Mouse (Mus musculus) B cell, adult 2 months (primary cell): ENCODE data around the gene Fstl4.

ENCODE experiments used
- DNase-seq, 2 experiments: peaks; one replicate each; pipeline ENCODE4 v3.0.0; 2022

Gene Fstl4

DNA sequence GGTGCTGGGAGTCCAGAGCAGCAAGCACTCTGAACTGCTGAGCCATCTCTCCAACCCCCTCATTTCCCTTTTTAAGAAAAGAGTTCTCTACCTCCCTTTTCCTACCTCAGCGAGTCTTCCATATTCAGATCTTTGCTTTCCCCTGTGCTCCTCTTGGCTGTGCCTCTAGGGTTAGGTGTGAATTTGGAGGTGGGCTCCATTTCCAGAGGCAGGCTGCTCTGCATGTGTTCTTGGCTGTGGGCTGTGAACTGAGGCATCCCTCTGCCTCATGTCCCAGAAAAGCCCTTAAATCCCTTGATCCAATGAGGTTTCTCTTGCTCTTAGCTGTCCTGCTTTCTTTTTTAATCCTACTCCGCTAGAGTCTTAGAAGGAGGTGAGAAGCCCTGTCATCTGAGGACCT, 151.2 kb downstream of the Fstl4 start:
- DNase-seq: no peak

DNA sequence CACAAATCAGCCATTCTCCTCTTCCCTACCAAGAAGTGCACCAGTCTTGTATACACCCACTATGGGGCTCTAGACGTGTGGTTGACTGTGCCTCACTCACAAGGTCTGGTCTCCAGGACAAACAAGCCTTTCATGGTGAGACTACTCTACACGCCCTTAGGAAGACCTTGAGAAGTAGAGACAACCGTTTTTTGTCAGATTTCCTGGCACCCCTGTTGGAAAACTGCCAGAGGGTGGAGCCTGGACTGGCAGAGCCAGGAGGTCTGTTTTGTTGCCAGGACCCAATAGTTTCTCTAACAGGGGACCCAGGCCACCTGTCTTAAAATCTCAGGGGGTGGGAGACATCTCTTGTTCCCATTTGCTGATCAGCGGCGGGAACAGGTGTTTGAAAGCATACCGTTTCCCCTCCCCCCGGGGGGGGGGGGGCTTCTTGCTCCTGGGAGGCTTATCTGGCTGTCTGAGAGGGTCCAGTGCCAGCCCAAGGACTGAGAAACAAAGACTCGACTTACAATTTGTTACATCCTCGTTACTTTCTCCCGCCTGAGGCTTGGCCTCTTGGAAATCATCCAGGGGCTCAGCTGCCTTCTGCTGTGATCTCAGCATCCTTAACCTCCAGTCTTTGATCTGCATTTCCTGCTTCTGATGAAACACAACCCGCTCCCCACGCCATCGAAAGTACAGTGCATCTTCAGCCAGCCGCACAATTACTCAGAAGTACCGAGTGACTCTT, 155.0 kb downstream of the Fstl4 start:
- DNase-seq: no peak

GRCm38 (mm10) chr11:52924196-52924595, 159.8 kb downstream of the Fstl4 start:
- DNase-seq: no peak

DNA sequence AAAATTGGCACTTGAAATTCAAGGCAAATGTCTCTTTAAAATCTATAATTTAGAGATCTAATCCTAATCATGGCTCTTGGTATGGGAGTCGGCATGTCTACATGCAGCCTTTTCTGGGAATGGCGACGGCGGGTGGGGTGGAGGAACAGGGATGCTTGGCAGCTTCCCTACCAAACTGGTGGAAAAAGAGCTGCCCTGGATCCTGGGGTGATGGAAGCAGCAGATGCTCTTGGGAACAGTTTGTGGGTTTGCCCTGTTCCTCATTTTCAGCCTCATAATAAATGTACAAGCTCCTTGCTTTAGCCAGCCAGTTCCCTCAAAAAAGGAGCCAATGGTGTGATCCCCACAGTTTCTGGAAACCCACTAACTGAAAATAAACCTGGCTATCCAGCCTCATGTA, 163.9 kb downstream of the Fstl4 start:
- DNase-seq: no peak

DNA sequence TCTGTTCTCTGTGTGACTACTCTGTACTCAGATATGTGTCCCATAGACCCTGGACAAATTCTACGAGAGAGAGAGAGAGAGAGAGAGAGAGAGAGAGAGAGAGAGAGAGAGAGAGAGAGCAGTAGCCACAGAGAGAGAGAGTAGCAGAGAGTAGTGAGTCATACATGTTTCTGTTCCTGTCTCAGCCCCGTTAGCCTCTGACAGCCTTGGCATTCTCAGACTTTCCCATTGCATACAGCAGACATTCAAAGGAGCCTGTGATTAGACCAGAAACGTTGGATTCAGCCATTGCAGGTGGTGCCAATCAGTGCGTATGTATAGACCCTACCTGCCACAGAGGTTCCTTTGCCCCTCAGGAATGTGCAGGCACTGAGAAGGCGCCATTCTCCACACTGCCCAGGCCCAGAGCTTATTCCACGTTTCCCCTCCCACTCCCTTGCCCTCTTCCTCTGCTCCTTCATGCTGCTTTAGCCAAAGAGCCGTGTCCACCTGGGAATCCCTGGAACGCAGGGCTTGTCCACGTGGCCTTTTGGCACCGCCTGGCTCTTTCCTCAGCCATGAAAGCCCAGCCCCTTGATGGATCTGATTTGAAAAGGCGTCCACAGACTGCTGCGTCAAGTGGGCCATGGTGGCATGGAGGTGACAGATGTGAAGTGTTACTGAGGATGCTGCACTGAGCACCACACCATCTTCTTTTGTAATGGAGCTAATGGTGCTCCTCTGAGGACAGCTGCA, 175.1 kb downstream of the Fstl4 start:
- no peak for DNase-seq

- DNase-seq: no peak
These were observed 178.5 kb downstream of the Fstl4 start for GRCm38 (mm10) chr11:52942967-52943366.

DNA sequence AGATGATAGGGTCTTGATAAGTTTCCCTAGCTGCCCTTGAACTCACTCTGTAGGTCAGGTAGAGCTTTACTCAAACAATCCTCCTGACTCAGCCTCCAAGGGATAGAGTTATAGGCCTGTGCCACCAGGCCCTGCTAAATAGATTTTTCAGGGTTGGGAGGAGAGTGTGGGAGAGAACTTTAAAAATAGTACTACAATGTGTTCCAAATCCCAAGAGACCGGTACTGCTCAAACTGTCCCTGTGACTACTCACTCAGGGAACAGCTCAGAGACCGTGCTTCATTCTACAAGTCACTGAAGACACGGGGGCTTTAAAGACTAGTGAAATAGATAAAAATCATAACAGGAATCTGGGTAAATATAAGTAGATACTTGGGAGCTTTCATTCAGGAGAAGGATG, 190.6 kb downstream of the Fstl4 start:
- no peak for DNase-seq

GRCm38 (mm10) chr11:52968809-52969208, 204.4 kb downstream of the Fstl4 start:
- no peak for DNase-seq

- no peak for DNase-seq
These were observed 206.0 kb downstream of the Fstl4 start for GRCm38 (mm10) chr11:52970396-52970795.

DNA sequence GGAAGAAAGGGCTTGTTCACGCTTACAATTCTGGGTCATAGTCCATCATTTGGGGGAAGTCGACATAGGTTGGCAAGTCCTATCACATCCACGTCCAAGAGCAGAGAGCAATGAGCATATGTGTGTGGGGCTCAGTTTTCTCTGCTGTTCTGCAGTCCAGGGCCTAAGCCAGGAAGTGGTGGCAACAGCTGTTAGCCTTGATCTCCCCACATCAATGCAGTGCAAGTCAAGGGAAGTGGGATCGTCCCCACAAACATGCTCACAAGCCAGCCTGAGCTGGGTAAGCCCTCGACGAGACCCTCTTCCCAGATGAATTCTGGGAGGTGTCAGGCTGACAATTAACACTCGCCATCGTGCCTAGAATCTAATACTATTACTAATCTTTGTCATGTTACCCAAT, 222.6 kb downstream of the Fstl4 start:
- no peak for DNase-seq

DNA sequence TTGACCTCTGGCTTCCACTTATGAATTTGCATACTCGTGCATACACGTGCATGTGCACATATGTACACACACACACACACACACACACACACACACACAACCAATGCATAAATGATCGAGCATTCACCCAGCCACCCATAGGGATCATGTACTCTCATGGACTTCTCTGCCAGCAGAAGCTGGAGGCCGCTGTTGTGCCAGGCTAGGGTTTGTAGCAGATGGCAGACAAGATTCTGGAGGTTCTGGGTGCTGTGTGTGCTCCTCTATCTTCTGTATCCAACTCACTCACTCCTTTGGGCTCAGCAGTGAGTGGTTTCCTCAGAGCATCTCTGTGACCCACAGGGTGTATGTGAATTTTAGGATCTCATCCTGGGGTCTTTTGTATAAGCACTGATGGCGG, 230.3 kb downstream of the Fstl4 start:
- no peak for DNase-seq

DNA sequence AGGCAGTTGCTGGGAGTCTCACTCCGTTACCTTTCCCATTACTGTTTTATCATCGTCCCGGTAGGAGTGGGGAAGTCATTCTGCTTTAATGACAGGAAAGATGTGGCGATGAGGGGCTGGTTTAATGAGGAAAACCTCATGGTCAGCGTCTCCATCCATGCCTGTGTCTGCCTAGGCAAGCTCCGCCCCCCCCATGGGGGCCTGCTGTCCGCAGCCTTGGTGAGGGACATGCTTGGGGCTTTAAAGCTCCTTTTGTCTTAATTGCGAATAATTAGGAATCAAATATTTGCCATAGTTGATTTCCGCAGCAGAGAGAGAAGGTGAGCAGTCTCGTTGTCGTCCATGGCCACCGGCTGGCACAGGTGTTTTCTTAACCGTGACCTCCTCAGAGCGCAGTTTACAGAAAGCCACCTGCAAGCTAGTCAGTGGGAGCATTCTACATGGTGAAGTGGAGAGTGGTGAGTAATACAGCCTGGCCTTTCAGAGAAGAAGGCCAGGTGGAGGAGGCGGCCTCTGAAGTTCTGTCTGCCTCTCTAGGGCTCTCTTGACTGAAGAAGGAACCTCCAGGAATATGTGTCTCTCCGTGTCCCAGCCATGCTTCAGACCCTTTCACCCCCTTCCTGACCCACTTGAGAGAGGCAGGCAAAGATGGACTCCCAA, 232.1 kb downstream of the Fstl4 start:
- DNase-seq: no peak

DNA sequence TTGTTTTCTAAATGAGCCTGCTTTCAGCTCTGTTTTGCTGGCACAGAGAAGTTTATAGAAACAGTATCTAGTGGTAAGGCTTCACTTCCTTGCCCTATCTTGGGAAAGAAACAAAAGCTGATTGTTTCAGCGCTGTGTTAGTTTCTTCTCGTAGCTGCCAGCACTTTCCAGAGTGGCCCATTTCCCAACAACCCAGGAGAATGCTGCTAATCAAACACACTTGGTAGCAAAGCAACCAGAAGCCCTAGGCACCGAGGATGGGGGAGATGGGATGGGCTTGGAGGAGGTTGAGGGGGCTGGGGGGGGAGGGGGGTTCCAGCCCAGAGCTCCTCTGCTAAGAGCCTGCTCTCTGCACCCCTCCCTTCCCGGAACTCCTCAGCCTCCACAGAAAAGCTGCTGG, 233.0 kb downstream of the Fstl4 start:
- no peak for DNase-seq

- no peak for DNase-seq
These were observed 235.8 kb downstream of the Fstl4 start for GRCm38 (mm10) chr11:53000226-53000625.

DNA sequence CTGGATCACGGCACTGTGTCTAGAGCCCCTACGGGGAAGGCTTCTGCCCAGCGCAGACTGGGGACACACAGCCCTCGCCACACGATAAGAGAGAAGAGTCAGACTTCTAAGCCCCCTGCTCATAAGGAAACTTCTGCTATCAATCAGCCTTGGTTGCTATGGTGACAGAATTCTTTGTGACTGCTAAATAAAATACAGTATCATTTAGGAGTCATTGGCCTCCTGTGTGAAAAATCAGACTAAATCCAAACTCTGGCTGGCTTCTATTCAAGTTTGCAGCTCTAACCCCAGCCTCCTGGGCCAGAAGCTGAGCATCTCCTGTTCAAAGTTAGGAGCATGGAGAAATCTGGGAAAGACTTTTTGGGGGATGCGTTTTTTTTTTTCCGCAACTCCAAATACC, 238.9 kb downstream of the Fstl4 start:
- no peak for DNase-seq

- no peak for DNase-seq
These were observed 239.4 kb downstream of the Fstl4 start for GRCm38 (mm10) chr11:53003811-53004210.

DNA sequence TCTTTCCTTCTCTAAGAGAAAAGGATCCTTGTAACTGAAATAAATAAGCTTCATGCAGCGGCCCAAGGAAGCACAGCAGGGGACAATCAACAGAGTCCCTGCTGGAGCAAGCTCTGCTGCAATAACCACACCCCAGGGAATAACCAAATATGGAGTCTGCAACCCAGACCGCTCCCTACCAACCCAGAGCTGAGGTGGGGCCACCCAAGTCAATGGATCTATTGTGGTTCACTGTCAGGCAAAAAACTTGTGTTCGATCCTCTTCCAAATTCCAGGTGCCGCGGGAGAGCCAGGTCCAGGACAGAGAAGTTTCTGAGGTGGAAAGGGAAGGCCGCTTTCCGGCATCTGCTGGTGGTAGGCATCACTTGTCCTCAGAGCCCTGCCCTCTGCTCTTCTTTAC, 245.2 kb downstream of the Fstl4 start:
- DNase-seq: no peak

DNA sequence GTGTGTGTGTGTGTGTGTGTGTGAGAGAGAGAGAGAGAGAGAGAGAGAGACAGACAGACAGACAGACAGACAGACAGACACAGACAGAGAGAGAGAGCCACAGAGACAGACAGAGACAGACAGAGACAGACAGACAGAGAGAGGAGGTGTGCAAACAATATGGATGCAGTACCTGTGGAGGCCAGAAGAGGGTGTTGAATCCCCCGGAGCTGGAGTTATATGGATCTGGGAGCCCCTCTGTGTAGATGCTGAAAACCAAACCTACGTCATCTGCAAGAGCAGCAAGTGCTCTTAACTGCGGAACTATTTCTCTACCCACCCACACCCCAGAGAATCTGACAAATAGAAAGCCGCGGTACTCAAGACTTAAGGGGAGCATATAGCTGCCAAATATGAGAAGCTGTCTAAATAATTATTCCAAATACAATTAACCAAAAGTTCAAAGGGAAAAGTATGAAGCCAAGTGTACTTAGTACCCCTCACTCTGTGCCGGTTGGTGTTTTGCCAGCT, 247.6 kb downstream of the Fstl4 start:
- DNase-seq: no peak

DNA sequence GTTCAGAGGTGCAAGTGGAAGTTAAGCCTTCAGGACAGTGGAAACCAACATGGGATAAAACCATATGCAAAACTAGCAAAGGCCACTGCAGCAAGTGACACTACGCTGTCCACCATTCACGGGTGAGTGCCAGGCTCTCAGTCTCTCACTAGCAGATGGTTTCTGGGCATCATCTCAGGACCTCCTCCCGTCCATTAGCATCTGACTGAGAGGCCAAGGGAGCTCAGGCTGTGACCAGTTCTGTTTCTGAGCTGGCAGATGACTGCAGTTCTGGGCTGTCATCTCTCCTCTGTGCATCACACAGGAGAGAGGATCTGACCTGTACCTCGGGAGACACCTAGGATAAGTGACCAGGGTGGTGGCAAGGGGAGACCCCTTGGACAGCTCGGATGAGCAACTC, 249.5 kb downstream of the Fstl4 start:
- DNase-seq: no peak

GRCm38 (mm10) chr11:53016358-53017021, 252.1 kb downstream of the Fstl4 start:
- no peak for DNase-seq

DNA sequence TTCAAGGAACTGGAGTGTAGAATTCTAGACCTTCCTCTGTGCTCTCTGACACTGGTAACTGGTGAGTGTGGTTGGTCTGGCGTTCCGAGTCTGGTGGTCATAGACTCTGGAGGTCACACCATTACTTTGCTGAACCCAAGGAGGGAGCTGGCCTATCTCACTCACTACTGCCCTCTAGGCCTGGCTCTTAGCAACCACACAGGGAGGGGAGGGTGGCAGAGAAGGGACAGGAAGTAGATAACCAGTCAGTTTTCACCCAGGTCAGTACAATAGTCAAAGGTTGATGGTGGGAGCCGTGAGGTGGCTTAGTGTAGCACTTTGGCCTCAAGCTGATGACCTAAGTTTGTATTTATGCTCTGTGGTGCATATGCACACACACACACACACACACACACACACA, 255.1 kb downstream of the Fstl4 start:
- DNase-seq: no peak

DNA sequence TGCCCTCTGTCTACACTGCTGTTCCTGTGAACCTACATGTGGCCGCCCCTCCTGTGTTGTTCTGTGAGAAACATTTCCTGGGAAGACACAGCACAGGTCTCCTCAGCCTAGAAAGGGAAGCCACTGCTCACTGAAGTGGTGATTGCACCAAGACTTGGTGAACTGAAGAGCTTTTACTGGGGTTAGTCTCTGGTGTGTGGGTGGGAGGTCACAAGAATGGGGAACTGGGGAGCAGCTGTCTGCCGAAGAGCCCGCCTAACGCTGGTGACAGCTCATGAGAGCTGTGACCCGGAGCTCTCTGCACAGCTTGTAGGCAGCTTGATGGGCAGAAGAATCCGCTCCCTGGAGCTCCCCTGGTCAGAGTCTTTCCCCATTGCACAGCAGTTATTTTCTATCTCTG, 260.0 kb downstream of the Fstl4 start:
- DNase-seq: no peak

- no peak for DNase-seq
These were observed 261.3 kb downstream of the Fstl4 start for GRCm38 (mm10) chr11:53025686-53026085.
